Mouse (Mus musculus) liver, adult 2 months (tissue): ENCODE data around the gene Stkld1.

Experiments
- CTCF ChIP-seq: fragments of 200-500 bp; IDR thresholded peaks from 2 replicates; pipeline ENCODE4 v1.5.1; 2011; ENCODE audit warnings: low read depth, low read length, control low read depth
- POLR2A ChIP-seq: fragments of 200-500 bp; IDR thresholded peaks from 2 replicates; pipeline ENCODE4 v1.6.1; 2011; ENCODE audit warnings: low read length, control low read depth; ENCODE audit not compliant: insufficient read depth; ENCODE audit errors: extremely low read depth

- TF ChIP-seq CTCF (no peak), POLR2A (no peak)
These were observed 13.5 kb upstream of the Stkld1 start for GRCm38 (mm10) chr2:26920190-26920855.
